Mouse (Mus musculus) inflammation-experienced regulatory T-cells (primary cell): Measurements from ENCODE around the gene Vmn2r47. TPM values are rescaled to one million over a fixed set of nuclear protein-coding genes. Genes with fewer than 3 reads are reported as not detected.

Experiments used
- polyA plus RNA-seq, 2 experiments: library from polyadenylated mRNA; unstranded; fragments of 100-300 nt; shearing (Covaris generic); gene quantifications; one replicate each; pipeline ENCODE4 v1.2.1; 2017

The Vmn2r47 gene
- not detected for polyA plus RNA-seq

GRCm38 (mm10) chr7:9841225-9841624 lies at the start of gene Vmn2r47:
Vmn2r47 (minus strand) TSS chr7:9841325.

DNA sequence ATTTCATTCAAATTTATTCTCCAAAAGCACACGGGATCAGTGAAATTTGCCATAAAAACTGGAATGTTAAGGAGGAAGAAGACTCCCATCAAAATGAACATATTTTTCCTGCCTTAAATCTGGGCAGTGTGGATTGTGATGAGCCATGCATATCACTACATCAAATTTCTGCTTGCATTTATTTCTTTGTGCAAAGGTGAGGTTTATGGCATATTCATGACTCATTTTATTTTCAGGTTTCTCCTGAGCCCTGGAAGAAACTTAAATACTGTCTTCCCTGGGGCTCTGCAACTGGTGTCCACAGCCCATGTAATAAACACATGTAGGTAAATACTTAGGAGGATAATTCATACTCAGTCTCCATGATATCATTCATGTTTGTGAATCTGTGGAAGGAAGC lies 70.7 kb downstream of the Vmn2r47 start, which contains the start of gene Vmn2r46:
Gene Vmn2r46, minus strand, starts transcription at position 101 of the 400 bp plus-strand sequence.

Other genes with a start within 250 kb of the Vmn2r47 start
- not detected for gene Vmn2r46, start 70.8 kb downstream of the Vmn2r47 start, polyA plus RNA-seq
- gene Vmn2r48, start 112.3 kb upstream of the Vmn2r47 start, polyA plus RNA-seq: under 1 TPM in 1 of 2 experiments, not detected in 1; 0.55 TPM
- gene Vmn2r49, start 150.9 kb upstream of the Vmn2r47 start, polyA plus RNA-seq: under 1 TPM; 0.29 to 0.54 TPM
- gene Vmn2r50, start 212.0 kb upstream of the Vmn2r47 start, polyA plus RNA-seq: under 1 TPM in 1 of 2 experiments, not detected in 1; 0.23 TPM